Mouse (Mus musculus): Measurements from ENCODE around the gene Cryba4. TPM values are rescaled to one million over a fixed set of nuclear protein-coding genes. Genes with fewer than 3 reads are reported as not detected.

Gene Cryba4
- total RNA-seq, 4 experiments from 2014 or later = 1.1 to 1.7 (median 1.3) TPM

DNA sequence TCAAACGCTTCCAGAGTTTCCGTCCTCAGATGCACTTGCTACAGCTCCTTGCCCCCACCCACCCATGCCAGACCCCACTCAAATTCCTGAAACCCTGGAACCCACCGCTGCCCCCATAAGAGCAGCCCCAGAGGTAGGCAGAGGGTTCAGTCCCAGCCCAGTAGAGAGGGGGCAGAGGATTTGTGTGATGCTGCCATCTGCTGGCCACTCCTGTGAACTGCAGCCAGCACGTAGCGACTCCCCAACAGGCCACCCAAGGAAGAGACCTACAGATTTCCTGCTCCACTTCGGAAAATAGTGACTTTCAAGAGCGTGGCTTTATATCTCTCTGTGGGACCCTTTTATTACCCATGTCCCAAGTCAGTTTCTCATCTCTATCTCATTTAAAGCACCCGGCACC lies 42.2 kb downstream of the Cryba4 start:
- DNase-seq (ENCODE audit: low spot score in 2 of 2) = peak in 1 of 2 experiments; percentile 58

DNA sequence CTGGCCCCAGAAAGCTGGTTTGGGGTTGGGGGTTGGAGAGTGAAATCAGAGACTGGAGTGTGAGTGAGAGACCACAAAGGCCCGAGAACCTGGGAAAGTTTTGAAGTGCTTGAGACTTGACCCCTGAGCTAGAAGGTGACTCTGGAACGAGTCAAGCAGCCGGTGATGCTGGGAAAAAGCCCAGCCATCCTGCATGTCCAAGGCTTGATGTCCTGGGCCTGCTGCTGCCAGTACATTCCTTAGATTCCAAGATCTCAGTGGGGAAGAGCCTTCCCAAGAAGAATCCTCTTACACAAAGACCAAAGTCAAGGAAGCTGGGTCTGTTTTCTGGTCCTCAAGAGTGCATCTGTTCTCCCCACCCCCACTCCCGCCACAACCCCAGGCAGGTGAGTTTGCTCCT lies 44.0 kb downstream of the Cryba4 start:
- DNase-seq (ENCODE audit: low spot score in 2 of 2) = no peak

DNA sequence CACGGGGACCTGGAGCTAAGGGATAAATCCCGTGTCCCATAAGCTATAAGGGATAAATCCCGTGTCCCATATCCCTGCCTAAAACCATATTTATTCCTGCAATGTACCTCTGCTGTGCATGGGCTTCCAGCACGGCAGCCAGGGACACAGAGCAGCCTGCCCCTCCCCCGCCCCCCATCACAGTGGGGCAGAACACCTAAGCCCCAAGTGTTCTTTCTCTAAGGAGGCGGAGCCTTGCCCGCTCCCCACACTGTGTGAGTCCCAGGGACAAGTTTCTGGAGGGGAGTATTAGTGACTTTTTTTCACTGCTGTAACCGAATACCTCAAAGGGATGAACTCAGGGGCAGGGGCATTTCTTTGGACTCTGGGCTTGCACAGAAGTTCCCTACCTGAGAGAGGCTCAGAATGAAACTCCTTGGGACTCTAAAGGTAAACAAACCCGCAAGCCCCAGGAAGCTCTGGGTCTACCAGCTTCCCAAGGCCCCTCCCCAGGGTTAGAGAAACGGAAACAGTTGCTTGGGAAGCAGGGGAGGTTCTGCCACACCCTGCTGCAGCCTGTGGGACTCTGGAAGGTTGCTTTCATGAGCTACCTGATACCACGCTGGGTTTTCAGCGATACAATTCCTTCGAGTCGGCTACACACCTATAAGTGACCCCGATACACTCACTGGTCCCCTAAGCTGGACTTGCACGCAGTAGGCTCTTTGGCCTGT lies 45.6 kb downstream of the Cryba4 start:
- DNase-seq (ENCODE audit: low spot score in 2 of 2) = no peak

DNA sequence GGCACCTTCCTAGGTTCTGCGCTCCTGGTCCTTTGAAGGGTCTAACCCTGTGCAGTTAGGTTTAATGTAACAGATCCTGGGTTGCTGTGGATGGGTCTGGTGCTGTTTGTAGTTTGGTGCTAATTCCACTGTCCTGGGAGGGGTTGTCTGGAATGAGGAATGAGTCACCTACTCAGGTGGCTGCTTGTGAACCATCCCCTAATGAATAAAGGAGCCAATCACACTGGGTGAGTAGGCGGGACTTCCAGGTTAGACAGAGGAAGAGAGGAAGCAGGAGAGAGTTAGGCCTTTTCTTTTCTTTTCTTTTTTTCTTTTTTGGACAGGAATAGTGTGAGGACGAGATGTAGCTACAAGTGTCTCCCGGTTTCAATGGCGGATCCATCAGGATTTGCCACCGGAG lies 52.7 kb downstream of the Cryba4 start:
- no peak for DNase-seq (ENCODE audit: low spot score in 2 of 2)

Other genes starting within 250 kb of the Cryba4 start
- gene Crybb1, start 3.3 kb upstream of the Cryba4 start, total RNA-seq (2022) = 1 to 10 TPM; 3.5 to 6.2 (median 4.4) TPM
- gene Tpst2, start 24.2 kb upstream of the Cryba4 start, total RNA-seq (2022) = 10 to 100 TPM; 33.0 to 49.0 (median 39.5) TPM
- gene Tfip11, start 73.8 kb upstream of the Cryba4 start, total RNA-seq (2022) = 10 to 100 TPM; 40.5 to 43.7 (median 42.7) TPM
- gene Srrd, start 90.5 kb upstream of the Cryba4 start, total RNA-seq (2022) = 10 to 100 TPM; 26.1 to 30.5 (median 28.1) TPM
- gene Hps4, start 90.6 kb upstream of the Cryba4 start, total RNA-seq (2022) = 10 to 100 TPM; 37.3 to 45.1 (median 39.2) TPM
- not detected for gene Gm6583, start 103.5 kb upstream of the Cryba4 start, total RNA-seq (2022)
- gene Asphd2, start 142.3 kb upstream of the Cryba4 start, total RNA-seq (2022) = 100 to 1,000 TPM; 181 to 186 (median 183) TPM
- not detected for gene Gm6588, start 196.9 kb upstream of the Cryba4 start, total RNA-seq (2022)

Data from layer of hippocampus, adult 8-10 months (tissue).